ENCODE assay signal across 9 mouse cellular contexts in genomic region chr7:127652050-127652449, GRCm38 (mm10). TPM values are rescaled to one million over a fixed set of nuclear protein-coding genes. Genes with fewer than 3 reads are reported as not detected.
DNase-seq lines count a peak whose midpoint lies in the region; ATAC-seq and TF ChIP-seq lines count a peak whose summit lies in the region.
"Had no signal": no experiment of that assay in that cellular context is flagged by ENCODE, and none has a peak within 500 bp of the region (broad histone marks: within the 10 kb centered on the region; RNA-seq: fewer than 3 reads in every experiment).

No protein-coding gene starts in this region.

- no peaks in the 10 kb centered on the region; the same call in 1 of the 2 replicates for H3K27me3 ChIP-seq in heart, postnatal 0 days (ENCODE audit: control insufficient read depth, insufficient read depth, low read length)
- H3K27me3 ChIP-seq in hindbrain, embryonic 12.5 days, result no peaks in the 10 kb centered on the region
- H3K27me3 ChIP-seq in limb, embryonic 14.5 days (ENCODE audit: control insufficient read depth, insufficient read depth, low read length), result no peaks in the 10 kb centered on the region
- H3K27me3 ChIP-seq in stomach, embryonic 14.5 days (ENCODE audit: control insufficient read depth, insufficient read depth, low read length), result no peaks in the 10 kb centered on the region
- H3K27me3 ChIP-seq: CH12.LX had no signal

- 0 out of 2 replicates have a peak, but pooled peaks have one; percentile 33 for ATAC-seq in heart, postnatal 0 days (ENCODE audit: insufficient read depth, low read depth)
- ATAC-seq in hindbrain, embryonic 12.5 days (ENCODE audit: low FRiP score), result no peak
- ATAC-seq in limb, embryonic 14.5 days (ENCODE audit: low FRiP score, low read depth), result peak; percentile 42; the same call in 1 of the 2 replicates
- ATAC-seq in stomach, embryonic 14.5 days (ENCODE audit: insufficient number of reproducible peaks, insufficient read depth, low FRiP score, low read depth), result no peak

- no peak overlapping the region for H3K27ac ChIP-seq in heart, postnatal 0 days (ENCODE audit: low read depth)
- H3K27ac ChIP-seq in hindbrain, embryonic 12.5 days, result no peak overlapping the region
- peak overlapping the region; percentile 52 for H3K27ac ChIP-seq in limb, embryonic 14.5 days (replicated peaks; ENCODE audit: low read depth, low read length)
- no peak overlapping the region for H3K27ac ChIP-seq in stomach, embryonic 14.5 days (ENCODE audit: low read length)

- no peak for DNase-seq in heart, postnatal 0 days (ENCODE audit: low spot score)
- no peak for DNase-seq in heart, adult 18-20 months
- DNase-seq in limb, embryonic 14.5 days (ENCODE audit: low spot score), result peak; percentile 55
- DNase-seq in gastrocnemius, postnatal 4 days (ENCODE audit: low spot score in 2 of 2), result no peak
- DNase-seq in adrenal gland, postnatal 4 days (ENCODE audit: low spot score in 2 of 2), result no peak
- DNase-seq in frontal cortex, postnatal 14 days (ENCODE audit: low spot score in 2 of 2), result no peak

- H3K9ac ChIP-seq in heart, postnatal 0 days (replicated peaks; ENCODE audit: low read depth, low read length), result no peak overlapping the region
- peak overlapping the region; percentile 32; the same call in 1 of the 2 replicates for H3K9ac ChIP-seq in hindbrain, embryonic 12.5 days
- peak overlapping the region; percentile 28 for H3K9ac ChIP-seq in limb, embryonic 14.5 days (ENCODE audit: low read depth, low read length, severe bottlenecking)
- H3K9ac ChIP-seq in stomach, embryonic 14.5 days (replicated peaks; ENCODE audit: low read depth, low read length), result no peak overlapping the region

- peak overlapping the region; percentile 57 for H3K4me2 ChIP-seq in heart, postnatal 0 days (ENCODE audit: low read depth, low read length)
- H3K4me2 ChIP-seq in hindbrain, embryonic 12.5 days (replicated peaks), result peak overlapping the region; percentile 19; the same call in 1 of the 2 replicates
- H3K4me2 ChIP-seq in limb, embryonic 14.5 days (replicated peaks; ENCODE audit: low read depth, low read length, severe bottlenecking), result peak overlapping the region; percentile 36
- peak overlapping the region; percentile 26; the same call in 1 of the 2 replicates for H3K4me2 ChIP-seq in stomach, embryonic 14.5 days (replicated peaks; ENCODE audit: low read depth, low read length)

- TF ChIP-seq CTCF in heart, postnatal 0 days (IDR thresholded peaks at IDR 0.05; ENCODE audit: low read depth), result no peak

- no peak overlapping the region; the same call in 1 of the 2 replicates for H3K4me3 ChIP-seq in heart, postnatal 0 days (ENCODE audit: low read depth, low read length)
- H3K4me3 ChIP-seq in hindbrain, embryonic 12.5 days, result no peak overlapping the region; the same call in 1 of the 2 replicates
- peak overlapping the region; percentile 17 for H3K4me3 ChIP-seq in limb, embryonic 14.5 days (replicated peaks; ENCODE audit: low read length)
- no peak overlapping the region; the same call in 1 of the 2 replicates for H3K4me3 ChIP-seq in stomach, embryonic 14.5 days (ENCODE audit: low read depth, low read length)

- 0 out of 2 replicates have a peak, but pooled peaks have one; percentile 33 for TF ChIP-seq POLR2A in limb, embryonic 14.5 days (IDR thresholded peaks at IDR 0.05; ENCODE audit: borderline replicate concordance, extremely low read depth, insufficient read depth, insufficient read length)

- no peak for TF ChIP-seq EP300 in heart, postnatal 0 days (IDR thresholded peaks at IDR 0.05; ENCODE audit: low read depth)

- no peaks in the 10 kb centered on the region for H3K9me3 ChIP-seq in heart, postnatal 0 days (replicated peaks; ENCODE audit: control insufficient read depth, low read length)
- H3K9me3 ChIP-seq in hindbrain, embryonic 12.5 days (replicated peaks), result no peaks in the 10 kb centered on the region
- no peaks in the 10 kb centered on the region for H3K9me3 ChIP-seq in limb, embryonic 14.5 days (ENCODE audit: control insufficient read depth, low read length)
- H3K9me3 ChIP-seq in stomach, embryonic 14.5 days (ENCODE audit: control insufficient read depth, low read depth, low read length), result no peaks in the 10 kb centered on the region

- no peaks in the 10 kb centered on the region for H3K4me1 ChIP-seq in heart, postnatal 0 days (ENCODE audit: control insufficient read depth, insufficient read depth)
- no peaks in the 10 kb centered on the region for H3K4me1 ChIP-seq in hindbrain, embryonic 12.5 days
- H3K4me1 ChIP-seq in limb, embryonic 14.5 days (ENCODE audit: control insufficient read depth, insufficient read depth, low read length), result peaks cover 7% of the 10 kb centered on the region; the same call in 1 of the 2 replicates
- H3K4me1 ChIP-seq in stomach, embryonic 14.5 days (ENCODE audit: control insufficient read depth, insufficient read depth, low read length), result no peaks in the 10 kb centered on the region; the same call in 1 of the 2 replicates

- WGBS in heart, postnatal 0 days, result 11% methylated on average over 18 of the region's 18 CpGs
- WGBS in hindbrain, embryonic 12.5 days, result 14% methylated on average over 18 of the region's 18 CpGs
- WGBS in limb, embryonic 14.5 days, result 7% methylated on average over 18 of the region's 18 CpGs
- WGBS in stomach, embryonic 14.5 days, result 12% methylated on average over 18 of the region's 18 CpGs

- H3K36me3 ChIP-seq in heart, postnatal 0 days (replicated peaks; ENCODE audit: control insufficient read depth, insufficient read depth, low read length), result no peaks in the 10 kb centered on the region
- no peaks in the 10 kb centered on the region for H3K36me3 ChIP-seq in hindbrain, embryonic 12.5 days
- no peaks in the 10 kb centered on the region for H3K36me3 ChIP-seq in limb, embryonic 14.5 days (ENCODE audit: control insufficient read depth, insufficient read depth, low read length)
- no peaks in the 10 kb centered on the region for H3K36me3 ChIP-seq in stomach, embryonic 14.5 days (ENCODE audit: control insufficient read depth, insufficient read depth, low read length)

RNA-seq across cellular contexts. Expression of gene Zfp629, which starts 36.5 kb away (rescaled TPM):
- 16.8 and 22.0 TPM in 2 replicates for total RNA-seq in heart, postnatal 0 days (2014; rRNA removed; ENCODE audit: low replicate concordance)
- polyA plus RNA-seq in heart, postnatal 0 days (2015; fragmentation: Nextera tagmentation; extraction: Ambion mirVana), result 6.9 and 11.3 TPM in 2 replicates
- total RNA-seq in heart, adult 18-20 months (2021), result 10 to 100 TPM; 16.5 TPM
- 35.8 and 37.2 TPM in 2 replicates for polyA plus RNA-seq in hindbrain, embryonic 12.5 days (2016; fragmentation: Nextera tagmentation; extraction: Ambion mirVana)
- polyA plus RNA-seq in limb, embryonic 14.5 days (2012; rRNA removed), result 23.8 and 24.5 TPM in 2 replicates
- 13.9 and 19.2 TPM in 2 replicates for polyA plus RNA-seq in limb, embryonic 14.5 days (2014; fragmentation: Nextera tagmentation; extraction: Ambion mirVana)
- 16.0 and 17.2 TPM in 2 replicates for polyA plus RNA-seq in stomach, embryonic 14.5 days (2014; fragmentation: Nextera tagmentation; extraction: Ambion mirVana)
- 10 to 100 TPM; 13.1 to 13.5 TPM for total RNA-seq in gastrocnemius, postnatal 4 days (2021)
- total RNA-seq in adrenal gland, postnatal 4 days (2021), result 10 to 100 TPM; 29.4 to 31.6 TPM

RNA-seq across cellular contexts. Expression of gene Bcl7c, which starts 56.7 kb away (rescaled TPM):
- total RNA-seq in heart, postnatal 0 days (2014; rRNA removed; ENCODE audit: low replicate concordance), result 19.3 and 32.4 TPM in 2 replicates
- polyA plus RNA-seq in heart, postnatal 0 days (2015; fragmentation: Nextera tagmentation; extraction: Ambion mirVana), result 25.6 and 27.6 TPM in 2 replicates
- total RNA-seq in heart, adult 18-20 months (2021), result 10 to 100 TPM; 34.1 to 35.4 TPM
- polyA plus RNA-seq in hindbrain, embryonic 12.5 days (2016; fragmentation: Nextera tagmentation; extraction: Ambion mirVana), result 87.4 and 103 TPM in 2 replicates
- polyA plus RNA-seq in limb, embryonic 14.5 days (2012; rRNA removed), result 74.7 and 90.0 TPM in 2 replicates
- polyA plus RNA-seq in limb, embryonic 14.5 days (2014; fragmentation: Nextera tagmentation; extraction: Ambion mirVana), result 95.4 and 102 TPM in 2 replicates
- polyA plus RNA-seq in stomach, embryonic 14.5 days (2014; fragmentation: Nextera tagmentation; extraction: Ambion mirVana), result 57.8 and 65.2 TPM in 2 replicates
- total RNA-seq in gastrocnemius, postnatal 4 days (2021), result 100 to 1,000 TPM; 112 to 132 TPM
- total RNA-seq in adrenal gland, postnatal 4 days (2021), result 100 to 1,000 TPM; 129 to 135 TPM

Comparison
In these comparisons a context has a peak if more than half of its experiments do, and no peak if none do; other contexts are left out.
1. ATAC-seq: peak in heart, postnatal 0 days (single experiment) and limb, embryonic 14.5 days (single experiment); none in hindbrain, embryonic 12.5 days (single experiment) and stomach, embryonic 14.5 days (single experiment).
2. H3K9ac ChIP-seq: peak in hindbrain, embryonic 12.5 days (single experiment) and limb, embryonic 14.5 days (single experiment); none in heart, postnatal 0 days (single experiment) and stomach, embryonic 14.5 days (single experiment).
3. Peak in every context shown above with its lines, with median percentiles within 50 percentile points of each other: H3K4me2 ChIP-seq.